Mouse (Mus musculus) stomach, postnatal 0 days (tissue): Measurements from ENCODE around the gene Rprd1b.

Experiments
- CTCF ChIP-seq: IDR thresholded peaks from 2 replicates; pipeline ENCODE4 v1.5.1; 2016; ENCODE audit warnings: antibody characterized with exemption, low read depth, mild to moderate bottlenecking, moderate library complexity
- EP300 ChIP-seq: optimal IDR thresholded peaks from 2 replicates; pipeline ENCODE3; 2016; ENCODE audit warnings: antibody characterized with exemption

DNA sequence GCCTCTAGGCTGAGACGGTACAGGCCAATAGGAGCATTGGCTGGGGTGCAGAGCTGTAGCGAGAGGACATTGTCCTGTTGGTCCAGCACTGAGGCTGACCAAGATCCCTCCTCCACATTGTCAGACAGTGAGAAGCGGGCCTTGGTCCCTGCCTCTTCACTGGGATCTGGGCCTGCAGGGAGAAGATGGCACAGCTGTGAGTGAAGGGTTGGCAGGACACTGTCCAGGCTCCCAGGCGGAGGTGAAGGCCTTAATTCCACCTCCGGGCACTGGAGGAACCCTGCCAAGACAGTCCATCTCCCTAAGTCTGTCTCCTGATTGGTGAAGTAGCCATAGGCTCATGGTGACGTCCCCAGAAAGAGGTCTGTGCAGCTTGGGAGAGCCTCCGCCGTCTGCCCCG, 110.5 kb downstream of the Rprd1b start:
- TF ChIP-seq CTCF (no peak), EP300 (no peak)
